Mouse (Mus musculus): ENCODE measurements around the gene Cyp26b1.

DNA sequence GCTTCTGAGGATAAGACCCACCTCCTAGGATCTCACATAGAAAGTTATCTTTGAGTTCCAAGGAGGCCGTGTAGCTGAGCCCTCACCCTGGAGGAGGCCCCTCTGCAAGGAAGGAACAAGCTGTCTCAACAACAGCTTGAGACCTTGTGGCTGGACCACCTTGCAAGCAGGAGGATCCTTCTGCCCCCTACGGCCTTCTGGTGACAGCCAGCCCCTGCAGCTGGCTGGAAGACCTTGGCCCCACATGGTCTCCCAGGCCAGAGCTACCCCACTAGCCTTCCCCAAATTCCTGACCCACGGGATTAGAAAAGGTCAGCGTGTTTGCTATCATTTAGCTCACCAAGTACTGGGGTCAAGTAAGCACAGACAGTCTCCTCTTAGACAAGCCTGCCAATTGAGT, 30.8 kb downstream of the Cyp26b1 start:
- no peak for TF ChIP-seq CTCF (IDR thresholded peaks at IDR 0.05; ENCODE audit: low read depth)
- TF ChIP-seq EP300 (IDR thresholded peaks at IDR 0.05; ENCODE audit: low read depth), result no peak
